Mouse (Mus musculus) gastrocnemius, postnatal 10 days (tissue): ENCODE measurements around the gene Hk1. TPM values are rescaled to one million over a fixed set of nuclear protein-coding genes. Genes with fewer than 3 reads are reported as not detected.

ENCODE experiments used
- DNase-seq: peaks from one replicate; pipeline ENCODE4 v3.0.0; 2021; ENCODE audit warnings: mixed read lengths
- long read RNA-seq, 2 experiments: library from polyadenylated mRNA; stranded (forward); transcript quantifications; one replicate each; pipeline ENCODE4 v2.0.0; 2021
- total RNA-seq, 2 experiments: library from RNA; stranded (reverse); gene quantifications; 2 replicates each; pipeline ENCODE4 v1.2.3; 2021

Hk1 gene
- total RNA-seq = 10 to 100 TPM; 17.8 to 22.5 TPM
- long read RNA-seq, experiment 1, full-length matches to known transcripts = 27 of 35 reads
- long read RNA-seq, experiment 1, partial matches to known transcripts = 4 of 35 reads
- long read RNA-seq, experiment 1, other reads (novel, unspliced or antisense) = 4 of 35 reads
- long read RNA-seq, experiment 2, full-length matches to known transcripts = 25 of 29 reads
- long read RNA-seq, experiment 2, partial matches to known transcripts = 3 of 29 reads
- long read RNA-seq, experiment 2, other reads (novel, unspliced or antisense) = 1 of 29 reads

DNA sequence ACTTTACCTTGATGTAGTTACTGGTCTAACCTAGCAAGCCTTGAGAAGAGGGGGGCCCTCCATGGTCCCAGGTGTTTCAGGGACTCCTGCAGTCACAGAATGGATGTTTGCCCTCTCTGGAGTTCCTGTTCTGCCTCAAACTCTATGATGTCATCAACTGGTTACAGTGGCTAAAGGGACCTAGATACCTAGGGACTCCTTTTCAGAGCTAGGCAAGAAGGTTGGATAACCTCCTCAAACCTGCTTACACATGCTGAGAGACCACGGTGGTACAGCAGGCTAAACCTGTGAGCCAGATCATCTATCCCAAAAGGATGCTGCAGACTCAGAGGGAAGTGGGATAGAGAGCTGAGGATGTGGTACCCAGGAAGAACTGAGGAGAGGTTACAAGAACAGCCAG, at the start of gene Hk1:
Gene Hk1 (minus strand): TSS at position 101 of the 400 bp plus-strand sequence.
- DNase-seq = no peak

DNA sequence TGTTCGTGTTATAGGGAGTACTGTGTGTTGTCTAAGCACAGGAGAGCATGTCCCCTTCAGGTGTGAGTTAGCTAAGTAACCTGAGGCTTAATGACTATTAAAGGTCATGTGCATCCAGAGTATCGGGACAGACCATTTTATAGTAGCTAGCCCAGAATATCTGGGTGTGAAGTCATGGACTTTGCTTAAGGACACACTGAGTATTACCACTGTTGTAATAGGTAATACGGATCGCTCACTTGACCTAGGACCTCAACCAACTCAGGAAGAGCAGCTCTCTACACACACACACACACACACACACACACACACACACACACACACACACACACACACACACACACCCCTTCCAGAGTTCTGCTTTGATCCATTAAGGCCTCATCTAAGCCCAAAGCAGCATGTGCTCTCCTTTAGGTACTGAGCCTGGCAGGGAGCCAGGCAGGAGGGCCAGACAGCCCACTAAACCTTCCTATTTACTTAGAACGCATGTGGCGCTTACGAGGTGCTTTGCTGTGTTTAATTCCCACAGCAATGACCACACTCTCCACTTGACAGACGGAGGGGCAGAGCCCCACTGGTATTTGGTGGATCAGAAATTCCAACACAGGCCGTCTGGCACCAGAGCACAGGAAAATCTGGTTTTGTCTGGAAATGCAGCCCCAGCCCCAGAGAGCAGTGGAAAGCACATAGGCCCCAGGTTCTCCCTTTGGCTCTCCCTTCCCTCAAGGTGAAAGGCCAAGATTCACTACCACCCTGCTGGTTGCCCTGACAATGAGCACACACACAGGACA, 45.6 kb upstream of the Hk1 start:
- no peak for DNase-seq

DNA sequence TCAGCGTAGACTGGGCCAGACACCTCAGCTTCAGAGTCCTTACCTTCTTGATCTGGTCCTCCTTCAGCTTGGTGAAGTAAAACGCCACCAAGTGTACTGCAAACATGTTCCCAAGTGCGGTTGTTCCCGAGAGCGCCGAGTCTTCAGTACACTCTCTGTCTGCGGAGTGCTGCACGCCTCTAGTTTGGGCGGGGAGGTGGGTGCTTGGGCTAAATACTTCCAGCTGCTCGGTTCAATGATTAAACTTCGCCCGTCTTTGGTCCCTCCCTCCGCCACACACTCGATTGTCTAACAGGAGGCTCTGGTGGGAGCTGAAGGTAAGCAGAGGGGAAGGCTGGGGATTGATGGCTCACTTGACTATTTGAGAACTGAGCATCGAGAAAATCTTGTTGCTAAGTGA, 42.5 kb upstream of the Hk1 start, which contains the start of gene Hkdc1:
Gene Hkdc1 (minus strand): TSS at position 237 of the 400 bp plus-strand sequence.
- DNase-seq = no peak

DNA sequence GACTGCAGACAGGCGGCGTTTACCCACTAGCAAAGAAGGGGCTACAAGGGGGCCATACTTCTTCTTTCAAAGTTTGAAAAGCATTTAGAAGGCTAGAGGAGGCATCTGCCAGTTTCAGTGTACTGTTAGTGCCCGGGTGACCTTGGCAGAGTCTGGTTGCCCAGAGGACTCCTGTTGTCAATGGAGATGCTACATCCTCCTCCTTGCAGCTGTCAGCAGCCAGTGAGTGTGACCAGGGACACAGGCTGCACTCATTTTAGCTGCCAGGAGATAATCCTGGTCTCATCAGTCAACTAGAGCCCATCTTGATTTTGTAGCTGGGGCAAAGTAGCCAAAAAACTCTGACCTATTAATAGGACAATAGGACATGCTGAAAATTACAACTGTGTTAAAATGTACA, 41.4 kb upstream of the Hk1 start:
- DNase-seq = no peak

DNA sequence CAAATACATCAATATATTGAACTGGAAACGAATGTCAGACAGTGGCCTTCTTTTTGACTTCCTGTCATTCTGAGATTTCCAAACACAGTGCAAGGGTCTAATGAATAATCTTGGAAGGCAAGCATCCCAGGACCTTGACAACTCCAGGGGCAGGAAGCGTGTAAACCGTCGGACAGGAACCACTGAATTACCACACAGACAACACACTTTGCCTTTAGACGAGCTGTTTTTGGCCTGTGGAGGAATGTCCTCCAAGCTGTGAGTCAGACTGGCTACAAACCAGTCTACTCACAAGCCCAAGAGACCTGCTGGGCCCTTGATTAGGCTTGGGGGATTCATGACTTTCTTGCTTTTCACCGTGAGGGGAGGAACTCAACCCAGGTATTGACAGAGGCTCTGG, 40.7 kb upstream of the Hk1 start:
- DNase-seq = no peak

DNA sequence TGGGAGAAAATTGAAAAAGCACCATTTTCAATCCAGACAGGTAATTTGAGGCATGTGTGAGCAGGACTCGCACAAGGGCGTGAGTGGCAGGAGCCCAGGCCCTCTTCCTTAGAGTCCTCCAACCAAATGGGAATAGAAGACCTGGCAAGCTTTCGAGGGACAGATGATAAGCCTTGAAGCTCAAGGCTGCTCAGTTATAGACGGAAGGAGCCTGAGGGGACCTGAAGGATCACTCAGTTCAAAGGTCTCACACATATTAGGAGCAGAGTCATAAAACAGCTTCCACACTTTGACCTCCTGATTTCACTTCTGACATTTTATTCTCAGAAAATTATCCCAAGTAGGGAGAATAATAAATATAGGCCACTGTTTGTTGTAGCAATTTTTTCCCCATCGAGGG, 39.7 kb upstream of the Hk1 start:
- DNase-seq = no peak

DNA sequence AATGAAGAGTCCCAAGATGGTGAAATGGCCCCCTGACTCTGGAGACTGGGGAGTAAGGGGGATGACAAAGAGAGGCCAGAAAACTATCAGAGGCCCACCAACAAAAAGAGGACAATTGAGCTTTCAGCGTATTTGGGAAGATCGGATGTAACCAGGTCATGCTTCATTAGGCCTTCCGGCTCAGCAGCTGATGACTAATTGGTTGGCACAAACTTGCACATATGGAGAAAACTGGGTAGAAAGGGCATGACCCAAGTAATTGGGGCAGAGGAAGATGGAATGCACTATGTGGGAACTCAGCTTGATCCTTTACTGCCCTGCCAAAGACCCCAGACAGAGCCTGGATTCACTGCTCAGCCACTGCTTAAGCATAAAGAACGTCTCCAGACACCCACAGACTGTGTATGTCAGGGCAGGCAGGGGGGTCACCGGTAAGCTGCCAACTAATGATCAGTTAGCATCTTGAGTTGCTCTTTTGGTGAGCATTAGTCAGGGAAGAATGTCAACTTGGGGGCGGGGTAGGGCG, 39.2 kb upstream of the Hk1 start:
- no peak for DNase-seq

DNA sequence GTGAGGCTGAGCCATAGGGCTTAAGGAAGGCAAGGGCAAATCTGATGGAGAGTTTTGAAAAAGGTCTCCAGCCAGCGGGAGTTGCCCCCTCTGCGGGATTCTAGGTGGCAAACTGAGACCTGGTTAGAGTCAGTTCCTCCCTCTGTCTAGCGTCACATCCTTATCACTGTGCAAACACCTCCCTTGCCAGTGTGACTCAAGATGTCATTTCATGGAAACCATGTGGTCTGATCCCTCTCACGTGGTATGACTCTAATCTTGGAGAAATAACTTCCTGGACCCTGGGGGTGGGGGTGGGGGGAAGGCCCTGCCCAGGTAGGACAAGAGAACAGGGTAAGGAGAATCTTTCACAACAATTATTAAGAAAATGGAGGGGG, 33.9 kb upstream of the Hk1 start:
- no peak for DNase-seq

DNA sequence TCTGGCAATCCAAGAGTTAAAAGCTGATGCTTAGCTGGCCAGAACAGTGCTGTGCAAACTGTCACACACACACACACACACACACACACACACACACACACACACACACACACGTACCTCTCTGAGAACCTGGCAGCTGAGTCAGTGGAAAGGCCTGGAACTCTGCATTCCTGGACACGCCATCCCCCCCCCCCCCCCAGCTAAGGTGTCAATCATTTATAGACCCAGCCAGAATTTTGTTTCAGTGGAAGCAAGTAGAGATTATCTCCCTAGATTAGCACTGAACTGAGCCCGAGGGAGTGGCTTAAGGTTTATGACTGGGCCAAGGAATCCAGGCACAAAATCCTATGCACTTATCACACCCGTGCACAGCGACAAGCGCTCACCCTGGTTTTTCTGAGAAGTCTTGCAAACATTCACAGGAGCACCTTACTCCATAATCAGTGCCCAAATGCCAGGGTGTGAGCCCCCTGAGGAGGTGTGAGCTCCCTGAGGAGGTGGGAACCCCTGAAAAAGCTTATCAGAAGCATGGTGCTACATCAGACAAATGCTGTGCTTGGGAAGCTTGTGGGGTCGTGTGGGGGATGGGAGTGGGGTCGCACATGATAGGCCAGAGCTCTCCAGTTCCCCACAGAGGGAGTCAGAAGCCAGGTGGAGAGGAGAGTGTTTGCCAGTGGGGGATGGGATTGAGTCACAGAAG, 33.3 kb upstream of the Hk1 start:
- DNase-seq = no peak

DNA sequence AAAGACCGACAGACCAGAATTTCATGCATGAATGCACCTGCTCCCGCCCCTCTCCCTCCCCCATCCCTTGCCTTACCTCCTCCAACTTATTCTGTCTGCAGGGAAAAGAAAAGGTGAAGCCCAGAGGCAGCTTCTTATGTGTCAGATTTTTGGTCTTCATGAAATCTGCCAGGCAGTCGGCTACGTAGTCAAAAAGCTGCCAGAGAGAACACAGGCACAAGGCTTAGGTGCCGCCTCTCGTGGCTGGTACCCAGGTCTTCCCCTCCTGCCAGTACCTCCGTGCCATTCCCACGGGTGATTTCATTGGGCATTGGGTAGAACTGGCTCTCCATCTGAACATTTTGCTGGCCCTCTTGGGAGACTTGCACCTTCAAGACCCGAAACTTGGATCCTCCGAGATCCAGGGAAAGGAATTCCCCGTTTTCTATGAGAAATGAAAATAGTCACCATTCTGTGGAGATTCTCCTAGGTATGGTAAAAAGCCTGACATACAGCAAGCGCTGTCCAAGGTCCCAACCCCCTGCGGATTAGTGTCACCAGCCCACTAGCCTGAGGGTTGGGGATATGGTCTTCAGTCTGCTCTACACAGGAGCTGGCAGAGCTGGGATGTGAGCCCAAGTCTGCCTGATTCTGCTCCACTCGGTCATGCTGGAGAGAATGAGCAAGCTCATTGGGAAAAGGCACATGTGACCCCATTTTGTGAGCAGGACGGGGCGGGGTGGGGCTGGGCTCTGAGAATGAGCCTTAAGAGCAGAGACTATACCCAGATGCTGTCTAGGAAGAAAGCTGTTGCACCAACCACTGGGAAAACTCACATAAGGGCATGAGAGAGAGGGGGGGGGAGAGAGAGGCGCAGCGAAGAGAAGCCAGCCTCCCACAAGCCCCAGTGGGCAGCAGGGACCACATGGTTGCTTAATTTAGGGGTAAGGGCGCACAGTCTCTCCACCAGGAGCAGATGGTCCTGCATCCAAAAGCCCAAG, 32.0 kb upstream of the Hk1 start:
- DNase-seq = no peak

DNA sequence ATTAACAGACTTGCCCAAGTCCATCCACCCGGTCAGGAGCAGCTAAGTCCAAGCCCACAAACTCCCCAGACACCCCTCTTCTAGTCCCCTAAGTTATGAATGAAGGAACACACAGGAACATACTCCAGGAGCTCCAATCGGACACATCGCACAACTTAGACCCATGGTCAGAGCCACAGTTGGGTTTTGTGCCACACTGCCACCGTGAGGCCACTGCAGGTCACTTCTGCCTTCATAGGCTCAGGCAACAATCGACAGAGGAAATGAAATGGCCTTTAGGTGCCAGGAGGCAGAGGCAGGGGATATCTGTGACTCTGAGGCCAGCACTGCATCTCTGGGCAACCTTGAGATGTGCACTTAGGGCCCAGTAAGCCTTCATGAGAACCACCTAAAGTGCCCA, 31.2 kb upstream of the Hk1 start:
- peak; percentile 74 for DNase-seq

DNA sequence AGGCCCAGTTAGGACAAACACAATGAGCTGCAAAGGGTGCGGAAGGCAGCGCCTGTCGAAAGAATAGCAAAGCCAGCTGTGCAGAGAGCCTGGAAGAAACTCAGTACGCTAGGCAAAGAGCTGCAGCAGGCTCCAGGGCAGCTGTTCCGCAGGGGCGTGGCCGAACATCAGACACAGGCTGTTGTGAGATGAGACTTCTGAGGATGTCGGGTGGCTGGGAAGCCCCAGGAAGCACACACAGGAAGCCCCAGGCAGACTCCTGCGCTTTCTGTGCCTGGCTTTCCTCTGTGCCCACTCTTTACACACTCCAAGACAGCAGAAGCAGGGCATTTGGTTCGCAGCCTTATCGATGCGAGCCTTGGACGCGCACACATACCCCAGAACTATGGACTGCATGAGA, 25.2 kb upstream of the Hk1 start:
- peak; percentile 64 for DNase-seq

DNA sequence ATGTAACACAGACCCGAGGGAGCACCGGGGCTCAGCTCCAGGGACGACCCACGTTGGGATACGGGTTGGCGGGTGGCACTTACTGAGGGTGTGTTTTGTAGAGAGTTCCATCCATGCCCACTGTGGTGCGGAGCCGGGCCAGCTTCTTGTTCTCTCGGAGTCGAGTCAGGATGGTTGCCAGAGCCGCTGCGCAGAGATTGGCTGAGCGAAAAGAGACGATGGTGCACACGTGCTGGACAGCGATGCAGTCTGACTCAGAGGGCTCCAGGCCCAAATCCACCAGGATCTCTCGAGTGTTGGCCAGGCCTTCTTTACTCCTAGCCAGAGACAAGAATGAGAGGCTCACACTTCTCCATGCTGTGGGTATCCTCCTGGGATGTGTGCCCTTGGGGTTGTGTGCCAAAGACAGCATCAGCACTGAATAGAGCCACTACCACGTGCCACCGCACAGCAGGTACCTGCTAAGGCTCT, 22.0 kb upstream of the Hk1 start:
- DNase-seq = peak; percentile 52

DNA sequence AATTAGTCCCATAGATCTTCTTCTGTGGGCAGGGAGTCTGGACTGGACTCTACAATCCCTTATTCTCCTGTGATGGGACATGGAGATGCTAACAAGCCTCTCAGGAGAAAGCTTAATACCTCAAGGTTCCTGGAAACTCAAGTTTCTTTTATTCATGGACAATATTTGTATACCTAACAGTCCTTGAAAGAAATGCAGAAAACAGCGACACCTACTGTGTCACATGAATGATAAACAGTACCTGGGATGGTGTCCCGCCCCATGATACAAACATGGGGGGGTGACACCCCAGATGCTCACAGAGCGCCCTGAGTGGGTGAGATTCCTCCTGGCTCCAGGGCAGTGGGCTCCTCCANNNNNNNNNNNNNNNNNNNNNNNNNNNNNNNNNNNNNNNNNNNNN, 3.3 kb upstream of the Hk1 start:
- DNase-seq = no peak

DNA sequence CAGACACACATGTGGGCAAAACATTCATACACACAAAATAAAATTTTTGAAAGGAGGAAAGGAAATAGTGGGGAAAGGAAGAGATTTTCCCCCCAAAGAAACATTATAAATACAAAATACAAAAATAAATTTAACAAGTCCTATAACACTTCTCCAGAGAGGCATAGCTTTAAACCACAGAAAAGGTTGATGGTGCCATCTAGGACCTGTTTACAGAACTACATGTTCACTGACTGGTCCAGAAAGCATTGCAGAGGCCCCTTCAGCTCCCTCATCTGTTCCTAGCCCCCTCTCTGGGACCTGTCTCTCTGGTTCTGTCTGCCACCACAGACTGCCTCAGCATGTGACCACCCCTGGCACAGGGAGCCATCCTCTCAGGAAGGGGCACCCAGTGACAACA, 1.2 kb upstream of the Hk1 start:
- no peak for DNase-seq

DNA sequence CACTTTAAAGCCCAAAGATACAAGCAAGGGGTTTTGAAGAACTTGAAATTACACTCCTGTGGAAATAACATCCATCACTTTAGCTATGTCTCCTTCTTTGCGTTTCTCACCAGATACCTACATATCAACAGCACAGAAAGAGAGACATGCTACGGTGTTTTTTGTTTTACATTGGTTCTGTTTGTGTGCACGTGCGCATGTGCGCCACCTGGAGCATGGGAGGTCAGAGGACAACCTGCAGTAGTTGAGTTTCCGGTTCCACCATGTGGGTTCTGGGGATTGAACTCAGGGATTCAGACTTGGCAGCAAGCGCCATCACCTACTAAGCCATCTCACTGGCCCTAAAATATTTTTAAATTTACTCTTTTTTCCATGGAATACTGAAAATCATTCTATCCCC, 20.9 kb downstream of the Hk1 start:
- DNase-seq = no peak

DNA sequence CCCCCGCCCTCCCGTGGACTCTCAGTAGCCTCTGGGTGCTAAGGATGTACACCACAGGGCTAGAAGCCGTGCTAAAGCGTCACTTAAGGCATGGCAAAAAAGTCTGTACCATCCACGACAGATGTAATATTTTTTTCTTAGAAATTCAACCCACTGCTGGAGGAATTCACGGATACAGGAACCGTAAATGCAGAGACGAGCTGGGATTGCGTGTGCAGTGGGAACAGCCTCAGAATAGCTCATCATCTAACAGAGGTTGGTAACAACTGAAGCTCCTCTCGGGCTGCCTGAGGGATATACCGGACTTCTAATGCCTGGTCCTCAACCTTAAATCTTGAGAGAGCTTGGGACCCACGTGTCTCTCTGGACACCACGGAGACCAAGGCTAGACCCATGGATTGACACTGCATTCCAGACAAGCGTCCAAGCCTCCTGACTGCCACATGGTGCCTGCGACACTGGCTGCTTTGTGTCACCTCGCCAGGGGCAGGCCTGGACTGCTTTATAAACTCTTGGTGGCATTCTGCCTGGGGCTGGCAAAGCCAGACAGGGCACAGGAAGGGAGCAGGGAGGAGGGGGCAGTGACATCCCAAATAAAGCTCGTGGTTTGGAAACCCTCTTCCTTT, 23.5 kb downstream of the Hk1 start:
- DNase-seq = peak; percentile 25

DNA sequence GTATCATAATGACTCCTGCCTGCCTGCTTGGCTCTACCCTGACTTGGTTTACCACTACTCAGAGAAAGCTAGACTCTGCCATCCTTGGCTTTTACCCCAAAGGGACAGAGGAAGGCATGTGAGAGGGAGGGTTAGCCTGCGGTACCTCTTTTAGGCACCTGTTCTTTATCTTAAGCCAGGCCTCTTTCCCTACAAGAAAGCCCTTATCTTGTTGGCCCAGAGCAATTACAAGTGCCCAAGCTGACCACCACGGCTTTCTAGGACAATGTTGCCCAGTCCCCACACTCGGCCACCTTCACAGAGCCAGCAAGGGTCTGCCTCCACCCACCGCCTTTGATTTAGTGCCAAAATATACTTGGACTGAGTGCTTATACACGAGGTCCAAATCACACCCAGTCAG, 34.6 kb downstream of the Hk1 start:
- no peak for DNase-seq

DNA sequence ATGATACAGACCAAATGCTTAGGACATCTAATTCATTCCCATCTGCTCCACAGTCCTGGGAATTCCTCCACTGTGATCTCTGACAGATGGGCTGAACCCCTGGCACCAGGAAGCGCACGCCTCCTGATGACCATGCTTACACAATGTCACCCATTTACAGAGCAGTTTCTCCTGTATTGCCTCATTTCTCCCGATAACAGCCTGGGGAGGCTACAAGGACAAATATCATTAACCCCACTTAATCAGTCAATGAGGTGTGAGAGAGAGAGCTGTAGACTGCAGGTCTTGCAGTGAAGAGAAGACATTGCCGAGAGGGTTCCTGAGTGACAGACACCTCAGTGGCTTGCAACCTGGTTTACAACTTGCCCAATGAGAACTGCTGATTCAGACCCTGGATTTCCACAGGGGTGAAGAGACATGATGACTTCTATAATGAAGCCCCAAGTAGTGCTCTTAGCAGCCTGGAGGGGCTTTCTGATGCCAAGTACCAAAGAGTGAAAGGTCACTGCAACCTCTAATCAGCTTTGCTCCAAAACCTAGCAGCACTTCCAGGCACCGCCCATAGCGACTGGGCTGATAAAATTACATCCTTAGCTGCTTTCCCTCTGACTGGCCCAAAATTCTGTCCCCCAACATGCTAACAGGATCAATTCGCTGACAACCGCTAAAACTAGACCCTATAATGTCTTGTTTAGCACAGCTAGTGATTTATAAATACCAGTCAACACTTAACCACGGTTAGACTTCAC, 35.5 kb downstream of the Hk1 start:
- DNase-seq = no peak

DNA sequence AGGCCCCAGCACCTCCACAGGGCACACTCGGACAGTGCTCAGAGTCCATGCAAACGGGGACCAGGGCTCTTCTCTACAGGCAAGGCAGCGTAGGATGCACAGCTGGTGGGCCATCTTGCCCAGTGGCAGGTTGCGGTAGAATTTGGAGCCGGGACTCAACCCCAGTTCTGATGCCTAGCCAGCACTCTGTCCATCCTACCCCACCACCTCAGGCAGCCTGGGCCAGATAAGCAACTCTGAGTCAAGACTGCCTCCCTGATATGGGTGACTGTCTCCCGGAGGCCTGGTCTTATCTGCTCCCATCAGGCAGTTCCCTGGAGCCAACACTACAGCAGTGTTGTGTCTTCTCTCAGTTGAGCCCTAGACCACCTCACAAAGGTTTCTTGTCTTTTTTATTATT, 37.2 kb downstream of the Hk1 start:
- no peak for DNase-seq

DNA sequence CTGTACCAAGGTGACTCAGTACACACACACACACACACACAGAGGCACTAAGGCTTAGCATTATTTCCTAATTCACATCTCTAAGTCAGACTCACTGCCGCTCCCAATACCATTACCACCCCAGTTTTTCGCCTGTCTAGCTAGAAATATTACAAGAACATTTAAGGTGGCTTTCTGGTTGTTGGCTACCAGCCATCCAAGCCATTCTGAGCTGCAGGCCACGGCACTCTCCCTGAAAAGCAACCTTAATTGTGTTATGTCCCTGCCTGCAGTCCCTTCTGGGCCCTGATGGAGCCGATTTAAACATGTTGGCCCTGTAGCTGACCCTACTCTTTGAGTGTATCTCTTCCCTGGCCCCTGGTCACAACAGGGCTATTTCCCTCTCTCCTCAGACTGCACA, 37.8 kb downstream of the Hk1 start:
- DNase-seq = no peak
